Mouse (Mus musculus) spleen, adult 18-20 months (tissue): Measurements from ENCODE around the gene Gm10100.
"Not testable (repeated sequence)": the region's sequence is repeated elsewhere in the genome, so short reads cannot be mapped to it uniquely, and the experiment has no call there.

Experiments used
- DNase-seq, 2 experiments: peaks; one replicate each; pipeline ENCODE4 v3.0.0; 2022; ENCODE audit warnings: mixed read lengths in 2 of 2

The Gm10100 gene

DNA sequence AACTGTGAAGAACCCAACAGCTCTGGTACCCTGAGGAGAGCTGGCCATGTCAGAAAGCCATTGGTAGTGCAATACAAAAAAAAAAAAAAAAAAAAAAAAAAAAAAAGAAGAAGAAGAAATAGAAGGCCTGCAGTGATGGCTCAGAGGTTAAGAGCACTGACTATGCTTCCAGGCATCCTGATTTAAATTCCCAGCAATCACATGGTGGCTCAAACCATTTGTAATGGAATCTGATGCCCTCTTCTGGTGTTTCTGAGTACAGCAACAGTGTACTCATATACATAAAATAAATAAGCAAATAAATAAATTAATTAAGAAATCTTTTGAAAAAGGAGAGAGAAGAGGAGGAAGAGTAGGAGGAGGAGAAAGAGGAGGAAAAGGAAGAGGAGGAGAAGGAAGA, 27.2 kb downstream of the Gm10100 start:
- DNase-seq = no peak

DNA sequence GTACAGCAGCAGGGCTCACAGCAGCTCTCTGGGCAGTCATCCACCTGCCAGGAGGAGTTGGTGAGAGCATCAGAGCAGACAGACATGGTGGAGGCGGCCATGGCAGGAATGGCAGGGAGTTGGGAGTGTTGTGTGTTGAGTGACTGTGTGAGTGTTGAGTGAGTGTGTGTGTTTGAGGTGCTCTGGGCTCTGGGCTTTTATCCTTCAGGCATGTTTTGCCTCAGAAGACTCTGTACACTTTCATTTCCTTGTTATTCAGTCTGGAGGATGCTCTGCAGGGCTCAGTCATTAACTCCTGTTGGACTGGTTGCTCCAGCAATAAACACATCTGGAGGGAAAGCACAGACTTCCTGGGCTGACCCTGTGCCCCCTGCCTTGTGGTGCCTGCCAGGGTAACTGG, 33.3 kb downstream of the Gm10100 start, which contains the start of gene Gm3233:
TSS of gene Gm3233 (minus strand) at position 101 of the 400 bp plus-strand sequence.
- DNase-seq = not testable (repeated sequence)

DNA sequence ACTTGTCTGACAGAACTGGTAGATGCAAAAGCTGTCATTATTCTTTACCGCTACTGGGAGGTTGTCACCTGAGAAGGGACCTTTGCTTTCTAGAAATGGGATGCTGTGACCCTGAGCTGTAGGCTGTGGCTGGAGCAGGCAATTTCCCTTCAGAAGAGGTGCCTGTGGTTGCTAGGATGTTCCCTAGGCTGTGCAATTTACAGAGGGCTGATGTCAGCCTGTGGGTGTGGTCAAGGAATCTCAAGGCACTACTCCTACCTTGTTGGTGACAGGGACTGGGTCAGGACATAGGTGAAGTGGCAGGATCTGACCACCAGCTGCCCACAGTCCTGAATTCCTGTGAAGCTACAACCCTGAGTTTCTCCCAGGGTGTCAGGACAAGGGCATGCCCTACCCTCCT, 43.4 kb downstream of the Gm10100 start:
- DNase-seq = no peak

DNA sequence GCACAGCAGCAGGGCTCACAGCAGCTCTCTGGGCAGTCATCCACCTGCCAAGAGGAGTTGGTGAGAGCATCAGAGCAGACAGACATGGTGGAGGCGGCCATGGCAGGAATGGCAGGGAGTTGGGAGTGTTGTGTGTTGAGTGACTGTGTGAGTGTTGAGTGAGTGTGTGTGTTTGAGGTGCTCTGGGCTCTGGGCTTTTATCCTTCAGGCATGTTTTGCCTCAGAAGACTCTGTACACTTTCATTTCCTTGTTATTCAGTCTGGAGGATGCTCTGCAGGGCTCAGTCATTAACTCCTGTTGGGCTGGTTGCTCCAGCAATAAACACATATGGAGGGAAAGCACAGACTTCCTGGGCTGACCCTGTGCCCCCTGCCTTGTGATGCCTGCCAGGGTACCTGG, 44.9 kb downstream of the Gm10100 start, which contains the start of gene Gm3238:
TSS of gene Gm3238 (minus strand) at position 101 of the 400 bp plus-strand sequence.
- not testable (repeated sequence) for DNase-seq

DNA sequence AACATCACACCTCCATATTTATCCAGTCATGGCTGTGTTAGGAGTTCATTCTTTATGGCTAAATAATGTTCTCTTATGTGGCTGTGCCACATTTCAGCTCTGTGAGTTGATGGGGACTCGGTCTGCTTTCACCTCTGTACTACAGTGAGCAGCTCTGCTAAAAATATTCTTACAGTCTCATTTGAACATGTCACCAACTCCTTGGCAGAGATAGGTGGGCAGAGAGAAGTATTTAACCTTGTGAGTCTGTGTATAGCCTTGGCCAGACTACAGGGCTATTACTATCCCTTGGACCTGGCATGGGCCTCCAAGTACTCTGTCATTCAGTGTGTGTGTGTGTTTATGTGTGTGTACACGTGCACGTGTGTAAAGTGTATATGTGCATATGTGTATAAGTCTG, 45.9 kb downstream of the Gm10100 start:
- DNase-seq = not testable (repeated sequence)
